Mouse (Mus musculus): ENCODE measurements at regions not wholly inside any gene's neighbourhood (a gene's known extent, or its start where the extent isn't known, plus 50 kb on each side); places are given as distances from the start of the nearest gene placed in this dataset.
A peak's percentile ranks its signal among the peaks of the same experiment; 100 is the strongest.

DNA sequence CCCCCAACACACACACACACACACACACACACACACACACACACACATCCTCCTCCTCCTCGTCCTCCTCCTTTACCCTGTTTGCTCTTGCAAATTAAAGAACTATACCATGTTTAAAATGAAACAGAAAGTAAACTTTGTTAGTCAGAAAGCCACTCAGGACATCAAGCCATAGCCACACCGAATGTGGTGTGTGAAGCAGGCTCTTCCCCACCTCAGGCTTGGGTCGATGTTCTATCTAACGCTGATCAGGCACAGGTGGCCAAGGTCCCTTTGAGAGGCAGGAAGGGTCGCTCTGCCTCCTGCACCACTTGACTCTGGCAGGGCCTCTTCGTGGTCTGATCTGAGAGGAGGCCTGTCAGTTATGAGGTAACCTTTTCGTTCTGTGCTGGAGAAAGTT lies 156.9 kb upstream of the Irx1 start:
- WGBS = 19% methylated on average over 7 of the region's 7 CpGs
- no peak overlapping the region for H3K4me3 ChIP-seq (ENCODE audit: low read depth, low read length)
- peaks cover 5% of the 10 kb centered on the region; the same call in 1 of the 2 replicates for H3K4me1 ChIP-seq (ENCODE audit: insufficient read depth, low read length)
- no peak overlapping the region for H3K27ac ChIP-seq (ENCODE audit: low read depth, low read length)
- ATAC-seq (ENCODE audit: low FRiP score) = no peak
- DNase-seq (ENCODE audit: low spot score) = no peak
- H3K9ac ChIP-seq (replicated peaks; ENCODE audit: low read length, poor library complexity, severe bottlenecking) = no peak overlapping the region
- TF ChIP-seq CTCF (IDR thresholded peaks at IDR 0.05) = no peak
- no peak overlapping the region for H3K4me2 ChIP-seq (ENCODE audit: low read depth, low read length, poor library complexity, severe bottlenecking)
- H3K9me3 ChIP-seq (ENCODE audit: low read length) = no peaks in the 10 kb centered on the region
- no peaks in the 10 kb centered on the region for H3K36me3 ChIP-seq (ENCODE audit: insufficient read depth, low read length)
- H3K27me3 ChIP-seq (ENCODE audit: insufficient read depth, low read length) = no peaks in the 10 kb centered on the region; the same call in none of the 2 replicates

DNA sequence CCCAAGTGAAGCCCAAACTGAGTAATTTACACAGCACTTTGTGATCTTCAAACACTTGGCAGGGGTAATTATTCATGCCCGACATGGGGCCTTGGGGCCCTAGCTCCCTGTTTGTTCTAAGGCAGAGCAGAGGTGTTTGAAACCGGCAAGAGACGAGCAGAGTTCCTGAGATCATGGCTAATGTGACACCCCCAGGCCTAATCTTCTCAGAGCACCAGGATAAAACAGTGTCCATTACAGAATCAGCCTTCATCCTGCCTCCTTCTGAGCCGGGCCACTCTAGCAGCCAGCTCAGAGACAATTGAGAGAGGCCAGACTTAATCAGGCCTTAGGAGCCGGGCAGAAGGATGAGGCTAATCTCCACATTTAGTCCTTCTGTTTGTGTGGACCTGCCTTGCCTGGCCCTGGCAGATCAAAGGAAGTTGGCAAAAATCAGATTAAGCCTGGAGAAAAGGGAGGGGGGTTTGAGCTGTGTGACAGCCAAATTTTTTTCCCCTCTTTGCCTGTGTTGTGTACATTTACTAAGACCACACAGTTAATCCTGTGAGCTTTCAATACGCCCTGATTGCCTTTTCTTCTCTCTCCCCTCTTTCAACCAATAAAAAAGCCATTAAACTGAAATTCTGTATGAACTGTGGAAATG lies 157.5 kb upstream of the Irx1 start:
- DNase-seq (ENCODE audit: low spot score) (peak; percentile 32), ATAC-seq (ENCODE audit: low FRiP score) (no peak; the same call in 1 of the 2 replicates)
- no peaks in the 10 kb centered on the region; the same call in none of the 2 replicates for H3K27me3 ChIP-seq (ENCODE audit: insufficient read depth, low read length)
- peaks cover 5% of the 10 kb centered on the region; the same call in 1 of the 2 replicates for H3K4me1 ChIP-seq (ENCODE audit: insufficient read depth, low read length)
- 21% methylated on average over 6 of the region's 6 CpGs for WGBS
- no peak overlapping the region for H3K27ac ChIP-seq (ENCODE audit: low read depth, low read length)
- H3K4me3 ChIP-seq (ENCODE audit: low read depth, low read length) = no peak overlapping the region
- H3K9me3 ChIP-seq (ENCODE audit: low read length) = no peaks in the 10 kb centered on the region
- H3K4me2 ChIP-seq (ENCODE audit: low read depth, low read length, poor library complexity, severe bottlenecking) = no peak overlapping the region
- TF ChIP-seq CTCF (IDR thresholded peaks at IDR 0.05) = no peak
- H3K9ac ChIP-seq (replicated peaks; ENCODE audit: low read length, poor library complexity, severe bottlenecking) = no peak overlapping the region
- no peaks in the 10 kb centered on the region for H3K36me3 ChIP-seq (ENCODE audit: insufficient read depth, low read length)

DNA sequence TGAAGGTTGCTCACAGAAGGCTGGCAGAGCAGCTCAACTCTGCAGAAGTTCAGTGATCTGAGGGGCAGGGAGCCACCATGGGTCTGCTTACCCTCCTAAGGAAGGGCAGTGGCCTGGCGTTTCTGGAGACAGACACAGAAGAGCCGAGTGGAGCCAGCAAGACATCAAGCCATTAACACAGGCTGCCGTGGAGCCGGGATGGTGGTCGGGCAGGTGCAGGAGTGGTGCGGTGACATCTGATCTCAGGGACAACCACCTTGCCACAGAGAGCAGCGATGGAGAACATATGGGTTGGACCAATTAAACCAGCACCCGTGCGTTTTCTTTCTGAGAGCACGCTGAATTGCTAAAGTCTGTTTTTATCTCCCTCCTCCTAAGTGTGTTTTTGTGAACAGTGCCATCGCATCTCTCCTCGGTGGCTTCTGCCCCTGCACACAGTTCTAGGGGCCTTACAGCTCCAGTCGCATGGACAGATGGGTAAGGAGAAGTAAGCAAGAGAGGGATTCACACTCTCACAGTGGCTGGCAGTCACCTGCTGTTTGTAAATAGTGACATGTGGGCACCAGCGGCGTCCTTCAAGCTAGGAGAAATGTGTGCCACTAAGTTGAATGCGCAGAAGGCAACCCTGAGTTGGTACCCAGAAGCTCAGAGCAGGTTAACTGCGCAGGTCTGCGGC lies 158.2 kb upstream of the Irx1 start:
- WGBS = 26% methylated on average over 18 of the region's 18 CpGs
- Histone ChIP-seq H3K9ac (replicated peaks; ENCODE audit: low read length, poor library complexity, severe bottlenecking) (no peak overlapping the region), H3K27me3 (ENCODE audit: insufficient read depth, low read length) (no peaks in the 10 kb centered on the region; the same call in none of the 2 replicates), H3K4me1 (ENCODE audit: insufficient read depth, low read length) (peaks cover 5% of the 10 kb centered on the region; the same call in 1 of the 2 replicates), H3K4me2 (ENCODE audit: low read depth, low read length, poor library complexity, severe bottlenecking) (no peak overlapping the region), H3K27ac (ENCODE audit: low read depth, low read length) (no peak overlapping the region), H3K9me3 (ENCODE audit: low read length) (no peaks in the 10 kb centered on the region), H3K4me3 (ENCODE audit: low read depth, low read length) (no peak overlapping the region), H3K36me3 (ENCODE audit: insufficient read depth, low read length) (no peaks in the 10 kb centered on the region)
- no peak for DNase-seq (ENCODE audit: low spot score)
- no peak for TF ChIP-seq CTCF (IDR thresholded peaks at IDR 0.05)
- no peak for ATAC-seq (ENCODE audit: low FRiP score)

DNA sequence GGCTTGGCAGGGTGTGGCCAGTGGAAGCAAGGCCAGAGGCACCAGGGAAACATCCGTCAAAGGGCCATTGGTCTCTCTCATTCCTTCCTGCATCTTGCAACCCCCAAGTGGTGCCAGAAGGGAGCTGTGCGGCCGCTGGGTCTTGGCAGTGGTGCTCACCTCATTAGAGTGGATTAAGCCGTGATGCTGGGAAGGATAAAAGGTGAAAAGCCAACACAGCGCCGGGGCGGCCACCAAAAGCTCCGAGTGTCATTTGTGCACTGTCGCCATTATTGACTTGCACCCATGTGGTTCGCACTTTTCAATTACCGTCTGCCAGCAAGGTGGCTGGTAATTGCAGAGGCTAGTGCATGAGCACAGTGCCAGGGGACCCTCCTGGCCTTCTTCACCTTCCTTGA lies 158.7 kb upstream of the Irx1 start:
- WGBS = 16% methylated on average over 11 of the region's 11 CpGs
- H3K9me3 ChIP-seq (ENCODE audit: low read length) = no peaks in the 10 kb centered on the region
- no peaks in the 10 kb centered on the region for H3K36me3 ChIP-seq (ENCODE audit: insufficient read depth, low read length)
- peaks cover 5% of the 10 kb centered on the region; the same call in 1 of the 2 replicates for H3K4me1 ChIP-seq (ENCODE audit: insufficient read depth, low read length)
- H3K27ac ChIP-seq (ENCODE audit: low read depth, low read length) = no peak overlapping the region
- DNase-seq (ENCODE audit: low spot score) = peak; percentile 55
- no peak for TF ChIP-seq CTCF (IDR thresholded peaks at IDR 0.05)
- H3K4me2 ChIP-seq (ENCODE audit: low read depth, low read length, poor library complexity, severe bottlenecking) = no peak overlapping the region
- no peaks in the 10 kb centered on the region; the same call in none of the 2 replicates for H3K27me3 ChIP-seq (ENCODE audit: insufficient read depth, low read length)
- no peak overlapping the region for H3K4me3 ChIP-seq (ENCODE audit: low read depth, low read length)
- no peak overlapping the region for H3K9ac ChIP-seq (replicated peaks; ENCODE audit: low read length, poor library complexity, severe bottlenecking)
- ATAC-seq (ENCODE audit: low FRiP score) = no peak

DNA sequence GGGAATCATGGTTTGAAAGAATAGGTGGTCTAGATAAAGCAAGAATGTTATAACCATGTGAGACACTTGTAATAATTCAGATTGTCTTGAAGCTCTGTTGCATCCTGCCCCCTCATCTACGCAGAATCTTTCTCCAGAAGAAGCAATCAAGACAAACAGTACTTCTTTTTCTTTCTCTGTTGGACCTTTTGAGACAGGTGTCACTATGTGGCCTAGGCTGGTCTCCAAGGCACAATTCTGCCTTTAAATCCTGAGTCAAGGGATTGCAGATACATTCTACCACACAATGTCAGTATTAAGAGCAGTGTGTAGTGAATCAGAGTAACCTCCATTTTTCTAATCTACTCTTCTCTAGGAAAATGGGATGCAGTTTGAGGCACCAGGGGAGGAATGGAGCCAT lies 164.8 kb upstream of the Irx1 start:
- H3K36me3 ChIP-seq (ENCODE audit: insufficient read depth, low read length) = no peaks in the 10 kb centered on the region
- no peak overlapping the region for H3K27ac ChIP-seq (ENCODE audit: low read depth, low read length)
- no peaks in the 10 kb centered on the region for H3K9me3 ChIP-seq (ENCODE audit: low read length)
- no peak overlapping the region for H3K9ac ChIP-seq (replicated peaks; ENCODE audit: low read length, poor library complexity, severe bottlenecking)
- ATAC-seq (ENCODE audit: low FRiP score) (no peak), DNase-seq (ENCODE audit: low spot score) (no peak)
- WGBS = 94% methylated on average over 1 of the region's 1 CpGs
- no peak overlapping the region for H3K4me2 ChIP-seq (ENCODE audit: low read depth, low read length, poor library complexity, severe bottlenecking)
- no peaks in the 10 kb centered on the region for H3K27me3 ChIP-seq (ENCODE audit: insufficient read depth, low read length)
- no peak for TF ChIP-seq CTCF (IDR thresholded peaks at IDR 0.05)
- no peak overlapping the region for H3K4me3 ChIP-seq (ENCODE audit: low read depth, low read length)
- no peaks in the 10 kb centered on the region for H3K4me1 ChIP-seq (ENCODE audit: insufficient read depth, low read length)

DNA sequence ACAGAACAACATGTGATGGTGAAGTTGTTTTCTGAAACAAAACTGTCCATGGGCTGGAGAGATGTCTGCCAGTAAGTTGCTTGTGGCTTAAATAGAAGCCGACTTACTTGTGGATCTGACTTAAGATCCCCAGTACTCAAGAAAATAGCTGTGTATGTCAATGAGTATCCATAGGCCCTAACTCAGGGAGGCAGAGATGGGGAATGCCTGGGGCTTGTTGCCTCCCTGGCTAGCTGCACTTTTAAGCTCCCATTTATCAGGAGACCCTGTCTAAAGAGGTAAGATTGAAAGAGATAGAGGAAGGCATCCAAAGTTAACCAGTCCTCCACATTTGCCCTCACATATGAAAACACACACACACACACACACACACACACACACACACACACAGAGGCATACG lies 167.8 kb upstream of the Irx1 start:
- no peak for TF ChIP-seq CTCF (IDR thresholded peaks at IDR 0.05)
- Histone ChIP-seq H3K27me3 (ENCODE audit: insufficient read depth, low read length) (no peaks in the 10 kb centered on the region), H3K9me3 (ENCODE audit: low read length) (no peaks in the 10 kb centered on the region), H3K9ac (replicated peaks; ENCODE audit: low read length, poor library complexity, severe bottlenecking) (no peak overlapping the region), H3K4me2 (ENCODE audit: low read depth, low read length, poor library complexity, severe bottlenecking) (no peak overlapping the region), H3K4me3 (ENCODE audit: low read depth, low read length) (no peak overlapping the region), H3K27ac (ENCODE audit: low read depth, low read length) (no peak overlapping the region), H3K4me1 (ENCODE audit: insufficient read depth, low read length) (no peaks in the 10 kb centered on the region), H3K36me3 (ENCODE audit: insufficient read depth, low read length) (no peaks in the 10 kb centered on the region)
- 90% methylated on average over 2 of the region's 2 CpGs for WGBS
- ATAC-seq (ENCODE audit: low FRiP score) (no peak), DNase-seq (ENCODE audit: low spot score) (no peak)
